Mouse (Mus musculus): ENCODE measurements around the gene Myadm.
"Not testable (repeated sequence)": the region's sequence is repeated elsewhere in the genome, so short reads cannot be mapped to it uniquely, and the experiment has no call there.

Myadm gene

GRCm38 (mm10) chr7:3290257-3291033 is 1.6 kb downstream of the Myadm start:
- peak; percentile 83 to 85 for DNase-seq (ENCODE audit: low spot score in 2 of 2)

GRCm38 (mm10) chr7:3291197-3291596 is 2.3 kb downstream of the Myadm start:
- DNase-seq (ENCODE audit: low spot score in 2 of 2), result no peak

- no peak for DNase-seq (ENCODE audit: low spot score in 2 of 2)
These were observed 2.9 kb downstream of the Myadm start for GRCm38 (mm10) chr7:3291764-3292163.

- DNase-seq (ENCODE audit: low spot score in 2 of 2), result not testable (repeated sequence)
These were observed 3.4 kb downstream of the Myadm start for GRCm38 (mm10) chr7:3292271-3292670.

GRCm38 (mm10) chr7:3292791-3293190 is 3.9 kb downstream of the Myadm start:
- peak in 1 of 2 experiments; percentile 27 for DNase-seq (ENCODE audit: low spot score in 2 of 2)

- no peak for DNase-seq (ENCODE audit: low spot score in 2 of 2)
These were observed 5.9 kb downstream of the Myadm start for GRCm38 (mm10) chr7:3294794-3295193.

GRCm38 (mm10) chr7:3295321-3296110 is 6.6 kb downstream of the Myadm start:
- DNase-seq (ENCODE audit: low spot score in 2 of 2), result no peak

GRCm38 (mm10) chr7:3296711-3297110 is 7.8 kb downstream of the Myadm start:
- no peak for DNase-seq (ENCODE audit: low spot score in 2 of 2)

- peak; percentile 47 to 48 for DNase-seq (ENCODE audit: low spot score in 2 of 2)
These were observed 11.2 kb downstream of the Myadm start for GRCm38 (mm10) chr7:3299941-3300617.

GRCm38 (mm10) chr7:3300891-3301627 is 12.2 kb downstream of the Myadm start:
- DNase-seq (ENCODE audit: low spot score in 2 of 2), result no peak

- DNase-seq (ENCODE audit: low spot score in 2 of 2), result peak; percentile 38 to 55
These were observed 13.0 kb downstream of the Myadm start for GRCm38 (mm10) chr7:3301628-3302555.

GRCm38 (mm10) chr7:3302556-3303275 is 13.8 kb downstream of the Myadm start:
- DNase-seq (ENCODE audit: low spot score in 2 of 2), result peak; percentile 30 to 54

GRCm38 (mm10) chr7:3303276-3303781 is 14.4 kb downstream of the Myadm start:
- DNase-seq (ENCODE audit: low spot score in 2 of 2), result peak; percentile 55 to 68

GRCm38 (mm10) chr7:3303789-3304188 is 14.9 kb downstream of the Myadm start:
- no peak for DNase-seq (ENCODE audit: low spot score in 2 of 2)

GRCm38 (mm10) chr7:3304298-3304697 is 15.4 kb downstream of the Myadm start:
- peak; percentile 43 to 58 for DNase-seq (ENCODE audit: low spot score in 2 of 2)

GRCm38 (mm10) chr7:3306400-3306799 is 17.5 kb downstream of the Myadm start:
- no peak for DNase-seq (ENCODE audit: low spot score in 2 of 2)

- DNase-seq (ENCODE audit: low spot score in 2 of 2), result no peak
These were observed 19.8 kb downstream of the Myadm start for GRCm38 (mm10) chr7:3308646-3309045.

- no peak for DNase-seq (ENCODE audit: low spot score in 2 of 2)
These were observed 21.4 kb downstream of the Myadm start for GRCm38 (mm10) chr7:3310233-3310632.

GRCm38 (mm10) chr7:3313571-3313970 is 24.7 kb downstream of the Myadm start:
- DNase-seq (ENCODE audit: low spot score in 2 of 2), result no peak

GRCm38 (mm10) chr7:3314121-3314520 is 25.2 kb downstream of the Myadm start:
- DNase-seq (ENCODE audit: low spot score in 2 of 2), result no peak
